Mouse (Mus musculus) megakaryocyte, embryonic 14.5 days (primary cell): ENCODE data around the gene Atraid. TPM values are rescaled to one million over a fixed set of nuclear protein-coding genes. Genes with fewer than 3 reads are reported as not detected.
A peak's percentile ranks its signal among the peaks of the same experiment; 100 is the strongest.

Source experiments
- H3K27me3 ChIP-seq: replicated peaks from 2 replicates; pipeline ENCODE3; 2012; ENCODE audit warnings: inconsistent platforms
- H3K36me3 ChIP-seq: replicated peaks from 2 replicates; pipeline ENCODE3; 2012; ENCODE audit warnings: low read length, inconsistent platforms, mixed read lengths
- H3K4me1 ChIP-seq: 2 replicates; pipeline ENCODE4 v1.6.1; 2012; ENCODE audit warnings: inconsistent platforms
- H3K4me3 ChIP-seq: replicated peaks from 2 replicates; pipeline ENCODE3; 2012; ENCODE audit warnings: moderate library complexity, mild to moderate bottlenecking, inconsistent platforms
- H3K9me3 ChIP-seq: 2 replicates; pipeline ENCODE4 v1.6.1; 2012; ENCODE audit warnings: inconsistent platforms
- FLI1 ChIP-seq: IDR thresholded peaks from 2 replicates; pipeline ENCODE4 v1.6.1; 2012; ENCODE audit warnings: low read length, inconsistent platforms, mixed read lengths
- GATA1 ChIP-seq: IDR thresholded peaks from 3 replicates; pipeline ENCODE4 v1.6.1; 2012; ENCODE audit warnings: mixed read lengths, low read length, inconsistent platforms, borderline replicate concordance
- polyA plus RNA-seq: library from polyadenylated mRNA; stranded (reverse); fragments of >175 nt; gene quantifications from 2 replicates; pipeline ENCODE4 v1.2.3, GENCODE M21; 2012; ENCODE audit warnings: low replicate concordance; ENCODE audit not compliant: insufficient read depth

Atraid gene
- polyA plus RNA-seq, 1 experiment: 48.6 TPM

DNA sequence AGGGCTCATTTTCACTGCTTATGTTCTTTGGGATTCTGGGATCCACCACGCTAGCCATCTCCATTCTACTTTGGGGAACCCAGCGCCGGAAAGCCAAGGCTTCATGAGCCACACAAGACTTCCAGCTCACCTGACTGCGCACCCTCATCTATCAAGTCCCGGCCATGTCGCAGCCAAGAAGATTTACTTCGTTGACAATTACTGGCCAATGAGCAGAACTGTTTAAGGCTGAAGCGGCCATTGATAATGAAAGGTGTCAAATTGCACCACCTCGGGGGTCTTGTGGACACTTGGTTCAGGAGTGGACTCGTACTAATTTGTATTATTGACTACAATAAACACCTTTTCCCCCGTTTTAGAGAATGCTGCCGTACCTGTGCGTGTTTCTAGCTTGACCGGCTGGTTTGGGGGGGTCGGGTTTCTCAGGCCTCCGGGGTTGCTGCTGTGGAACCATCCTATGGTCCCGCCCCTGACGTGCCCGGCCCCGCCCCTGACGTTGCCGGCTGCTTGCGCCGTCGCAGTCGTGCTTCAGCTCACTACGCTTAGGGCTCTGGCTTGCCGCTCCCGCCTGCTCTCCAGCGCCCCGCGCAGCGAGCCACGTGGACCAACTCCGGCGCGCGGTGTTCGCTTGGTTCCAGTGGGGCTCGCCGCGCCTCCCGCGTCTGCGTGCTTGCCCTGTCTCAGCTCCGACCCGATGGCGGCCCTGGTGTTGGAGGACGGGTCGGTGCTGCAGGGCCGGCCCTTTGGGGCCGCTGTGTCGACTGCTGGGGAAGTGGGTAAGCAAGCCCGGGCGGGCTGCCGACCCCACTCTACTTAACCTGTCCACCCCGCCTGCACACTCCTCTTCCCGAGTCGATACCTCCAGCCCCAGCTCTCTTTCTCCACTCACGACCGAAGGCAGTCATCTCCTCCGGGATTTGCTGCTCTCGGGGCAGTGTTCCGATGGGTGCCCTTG lies 6.4 kb downstream of the Atraid start, which contains the start of gene Cad:
Gene Cad (plus strand): TSS at position 520 of the 955 bp plus-strand sequence.
- Histone ChIP-seq H3K4me1 (peaks cover 46% of the 10 kb centered on the region), H3K4me3 (peak within 1 kb of the TSS; percentile 97), H3K9me3 (no peaks in the 10 kb centered on the region)

DNA sequence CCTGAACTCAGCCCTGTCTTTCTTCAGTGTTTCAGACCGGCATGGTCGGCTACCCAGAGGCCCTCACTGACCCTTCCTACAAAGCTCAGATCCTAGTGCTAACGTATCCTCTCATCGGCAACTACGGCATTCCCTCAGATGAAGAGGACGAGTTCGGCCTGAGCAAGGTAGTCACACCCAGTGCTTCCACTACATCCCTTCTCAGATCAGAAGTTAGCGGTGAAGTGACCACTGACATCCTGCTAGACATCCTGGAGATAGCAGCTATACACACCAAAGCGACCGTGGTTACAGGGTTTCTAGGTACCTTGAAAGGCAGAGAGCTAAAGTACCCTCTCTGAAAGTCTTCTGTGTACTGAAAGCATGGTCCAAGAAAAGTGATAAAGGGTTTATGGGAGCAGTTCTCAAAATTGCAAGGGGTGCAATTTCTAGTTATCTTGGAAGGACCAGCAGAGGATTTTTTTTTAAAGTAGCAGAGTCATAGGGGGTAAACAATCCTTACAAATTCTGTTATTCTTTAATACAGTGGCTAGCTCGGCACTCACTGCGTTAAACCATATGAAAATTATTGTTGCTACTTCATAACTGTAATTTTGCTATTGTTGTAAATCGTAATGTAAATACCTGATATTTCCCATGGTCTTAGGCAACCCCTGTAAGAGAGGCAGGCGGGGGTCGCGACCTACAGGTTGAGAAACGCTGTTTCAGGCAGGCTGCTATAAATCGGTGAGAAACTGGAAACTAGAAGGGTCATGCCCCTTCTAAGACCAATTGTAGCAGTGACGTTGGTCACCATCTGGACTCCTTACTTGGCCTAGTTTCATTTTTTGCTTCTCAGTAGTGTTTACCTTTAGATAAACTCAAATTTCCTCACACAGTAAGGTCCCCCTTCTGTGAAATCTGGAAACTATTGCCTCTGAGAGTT lies 7.4 kb downstream of the Atraid start:
- peaks cover 58% of the 10 kb centered on the region for H3K36me3 ChIP-seq
- H3K9me3 ChIP-seq: no peaks in the 10 kb centered on the region
- TF ChIP-seq FLI1 (no peak), GATA1 (no peak)
- no peaks in the 10 kb centered on the region for H3K27me3 ChIP-seq
- peaks cover 40% of the 10 kb centered on the region for H3K4me1 ChIP-seq
- peak overlapping the region; percentile 97 for H3K4me3 ChIP-seq

More for the DNA sequence above, 6.4 kb downstream of the Atraid start, which contains the start of gene Cad:
- no peaks in the 10 kb centered on the region for H3K27me3 ChIP-seq
- H3K36me3 ChIP-seq: peaks cover 48% of the 10 kb centered on the region
- no peak for TF ChIP-seq GATA1
- no peak for TF ChIP-seq FLI1

DNA sequence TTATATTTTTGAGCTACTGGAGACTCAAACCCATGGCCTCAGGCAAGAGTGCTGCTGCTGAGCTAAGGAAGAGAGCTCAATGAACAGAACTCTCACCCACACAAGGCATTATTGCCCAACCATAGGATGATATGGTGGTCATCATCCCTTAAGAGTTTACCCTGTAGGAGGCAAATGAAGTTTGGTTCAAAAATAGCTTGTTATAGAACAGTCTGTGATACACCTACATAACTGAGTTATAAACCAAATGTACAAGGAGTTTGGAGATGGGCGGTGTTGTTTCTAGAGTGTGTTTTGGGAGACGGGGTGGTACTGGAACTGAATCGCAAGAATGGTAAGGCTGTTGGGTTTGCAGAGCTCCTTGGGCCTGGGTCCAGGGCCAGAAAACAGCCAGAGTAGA lies 21.7 kb downstream of the Atraid start:
- Histone ChIP-seq H3K36me3 (peaks cover 93% of the 10 kb centered on the region), H3K27me3 (no peaks in the 10 kb centered on the region), H3K9me3 (no peaks in the 10 kb centered on the region), H3K4me1 (no peaks in the 10 kb centered on the region), H3K4me3 (no peak overlapping the region)
- TF ChIP-seq GATA1: no peak
- no peak for TF ChIP-seq FLI1

DNA sequence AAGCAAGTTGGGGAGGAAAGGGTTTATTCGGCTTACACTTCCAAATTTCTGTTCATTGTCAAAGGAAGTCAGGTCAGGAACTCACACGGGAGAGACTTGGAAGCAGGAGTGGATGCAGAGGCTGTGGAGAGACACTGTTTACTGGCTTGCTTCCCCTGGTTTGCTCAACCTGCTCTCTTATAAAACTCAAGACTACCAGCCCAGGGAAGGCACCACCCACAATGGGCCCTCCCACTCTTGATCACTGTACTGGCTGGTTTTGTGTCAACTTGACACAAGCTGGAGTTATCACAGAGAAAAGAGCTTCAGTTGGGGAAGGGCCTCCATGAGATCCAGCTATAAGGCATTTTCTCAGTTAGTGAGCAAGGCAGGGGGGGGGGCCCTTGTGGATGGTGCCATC lies 22.9 kb downstream of the Atraid start:
- H3K4me1 ChIP-seq: no peaks in the 10 kb centered on the region; the same call in 1 of the 2 replicates
- no peaks in the 10 kb centered on the region for H3K27me3 ChIP-seq
- peaks cover 98% of the 10 kb centered on the region for H3K36me3 ChIP-seq
- no peaks in the 10 kb centered on the region for H3K9me3 ChIP-seq
- no peak for TF ChIP-seq FLI1
- no peak for TF ChIP-seq GATA1
- H3K4me3 ChIP-seq: no peak overlapping the region

DNA sequence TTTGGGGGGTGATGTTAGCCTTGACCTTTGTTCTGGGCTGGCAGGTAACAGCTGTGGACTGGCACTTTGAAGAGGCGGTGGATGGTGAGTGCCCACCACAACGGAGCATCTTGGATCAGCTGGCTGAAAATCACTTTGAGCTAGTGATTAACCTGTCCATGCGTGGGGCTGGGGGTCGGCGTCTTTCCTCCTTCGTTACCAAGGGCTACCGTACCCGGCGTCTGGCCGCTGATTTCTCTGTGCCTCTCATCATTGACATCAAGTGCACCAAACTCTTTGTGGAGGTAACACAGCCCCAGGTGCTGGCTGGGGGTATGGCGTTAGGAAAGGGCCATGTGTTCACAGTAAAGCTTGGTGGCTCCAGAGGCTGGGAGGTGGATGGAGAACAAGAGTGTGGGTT lies 23.7 kb downstream of the Atraid start:
- Histone ChIP-seq H3K9me3 (no peaks in the 10 kb centered on the region), H3K36me3 (peaks cover 98% of the 10 kb centered on the region)

DNA sequence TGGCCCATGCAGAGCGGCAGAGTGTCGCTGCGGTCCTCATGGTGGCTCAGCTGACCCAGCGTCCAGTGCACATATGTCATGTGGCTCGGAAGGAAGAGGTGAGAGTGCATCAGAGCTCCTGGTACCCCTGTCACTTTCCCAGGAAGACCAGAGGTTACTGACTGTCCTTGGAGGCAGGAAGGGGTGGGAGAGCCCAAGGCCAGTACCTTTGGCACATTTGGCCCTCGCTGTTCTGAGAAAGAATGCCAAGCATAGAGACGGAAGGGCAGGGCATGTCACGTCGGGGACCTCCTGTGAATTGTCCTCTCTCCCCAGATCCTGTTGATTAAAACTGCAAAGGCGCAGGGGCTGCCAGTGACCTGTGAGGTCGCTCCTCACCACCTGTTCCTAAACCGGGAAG lies 25.1 kb downstream of the Atraid start:
- no peaks in the 10 kb centered on the region; the same call in 1 of the 2 replicates for H3K4me1 ChIP-seq
- no peak overlapping the region for H3K4me3 ChIP-seq
- no peak for TF ChIP-seq GATA1
- no peak for TF ChIP-seq FLI1
- H3K9me3 ChIP-seq: no peaks in the 10 kb centered on the region
- H3K36me3 ChIP-seq: peaks cover 98% of the 10 kb centered on the region
- no peaks in the 10 kb centered on the region for H3K27me3 ChIP-seq

More for the DNA sequence above, 23.7 kb downstream of the Atraid start:
- no peaks in the 10 kb centered on the region for H3K27me3 ChIP-seq
- no peak overlapping the region for H3K4me3 ChIP-seq
- H3K4me1 ChIP-seq: no peaks in the 10 kb centered on the region; the same call in 1 of the 2 replicates
- TF ChIP-seq FLI1: no peak
- TF ChIP-seq GATA1: no peak

DNA sequence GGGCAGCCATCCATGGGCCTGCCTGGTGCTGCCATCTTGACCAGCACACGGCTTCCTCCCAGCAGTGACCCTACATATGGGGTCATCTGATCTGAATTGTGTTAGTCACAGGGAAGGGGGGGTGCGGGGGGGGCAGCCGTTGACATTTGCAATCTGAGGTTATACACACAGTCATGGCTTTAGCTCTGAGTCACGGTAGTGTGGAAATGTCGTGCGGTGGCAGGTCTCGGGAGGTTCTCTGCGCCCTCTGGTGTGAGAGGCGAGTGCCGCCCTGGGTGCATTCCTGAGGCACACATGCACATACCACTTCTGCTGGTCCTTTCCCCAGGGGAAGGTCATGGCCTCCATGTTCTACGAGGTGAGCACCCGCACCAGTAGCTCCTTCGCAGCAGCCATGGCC lies 28.2 kb downstream of the Atraid start:
- H3K4me1 ChIP-seq: no peaks in the 10 kb centered on the region; the same call in 1 of the 2 replicates
- TF ChIP-seq FLI1: no peak
- TF ChIP-seq GATA1: no peak
- no peak overlapping the region for H3K4me3 ChIP-seq
- H3K27me3 ChIP-seq: no peaks in the 10 kb centered on the region
- no peaks in the 10 kb centered on the region for H3K9me3 ChIP-seq
- peaks cover 84% of the 10 kb centered on the region for H3K36me3 ChIP-seq

DNA sequence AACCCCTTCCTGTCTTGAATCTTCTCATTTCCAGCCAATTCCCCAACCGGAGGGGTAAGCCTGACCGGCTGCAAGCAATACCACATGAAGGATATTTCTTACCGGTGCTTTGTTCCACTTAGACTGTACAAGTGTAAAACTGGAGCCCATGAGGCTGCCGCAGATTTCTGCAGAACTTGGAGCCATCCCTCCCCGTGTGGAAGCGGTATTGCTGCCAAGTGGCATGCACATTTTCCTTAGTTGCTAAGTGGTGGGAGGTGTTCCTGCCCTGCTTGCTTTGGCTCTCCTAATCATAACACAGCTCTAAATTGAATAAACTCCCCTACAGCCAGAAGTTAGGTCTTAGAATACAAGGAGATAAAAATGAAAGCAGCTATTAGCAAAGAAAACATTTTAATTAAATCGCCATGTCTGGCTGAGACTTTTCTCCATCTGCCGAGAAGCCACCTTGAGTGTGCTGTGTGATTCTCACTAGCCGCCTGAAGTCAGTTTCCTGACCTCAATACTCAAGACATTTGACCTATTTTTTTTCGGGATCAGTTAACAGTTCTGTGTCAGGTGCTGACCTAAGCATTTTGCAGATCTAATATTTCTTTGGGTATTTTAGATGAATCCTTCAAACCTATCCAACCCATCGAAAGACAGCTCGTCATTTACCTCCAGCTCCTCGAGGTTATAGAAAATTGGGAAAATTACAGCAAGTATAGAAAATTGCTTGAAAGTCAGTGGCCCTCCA lies 32.1 kb downstream of the Atraid start:
- no peak for TF ChIP-seq GATA1
- TF ChIP-seq FLI1: no peak
- H3K36me3 ChIP-seq: peaks cover 47% of the 10 kb centered on the region
- H3K9me3 ChIP-seq: no peaks in the 10 kb centered on the region
- no peak overlapping the region for H3K4me3 ChIP-seq
- peaks cover 13% of the 10 kb centered on the region for H3K27me3 ChIP-seq
- H3K4me1 ChIP-seq: peaks cover 20% of the 10 kb centered on the region

DNA sequence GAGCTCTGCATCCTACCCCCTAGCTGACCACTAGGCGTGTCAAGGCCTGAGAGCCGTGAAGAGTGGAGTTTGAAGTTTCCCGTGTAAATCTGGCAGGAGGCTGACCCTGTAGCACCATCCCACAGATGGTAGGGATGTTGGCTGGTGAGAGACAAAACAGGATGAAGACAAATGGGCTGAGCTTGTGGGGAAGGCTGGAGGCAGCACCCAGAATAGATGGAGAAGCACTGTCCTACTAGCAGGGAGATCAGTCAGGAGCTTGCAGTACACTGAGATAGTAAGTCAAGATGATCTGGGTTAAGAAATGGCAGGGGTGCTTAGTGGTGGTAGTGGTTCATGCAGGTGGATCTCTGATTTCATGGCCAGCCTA lies 32.7 kb downstream of the Atraid start:
- peaks cover 20% of the 10 kb centered on the region for H3K4me1 ChIP-seq
- H3K36me3 ChIP-seq: peaks cover 41% of the 10 kb centered on the region
- peaks cover 15% of the 10 kb centered on the region for H3K27me3 ChIP-seq
- TF ChIP-seq GATA1 (no peak), FLI1 (no peak)
- no peaks in the 10 kb centered on the region for H3K9me3 ChIP-seq
- H3K4me3 ChIP-seq: no peak overlapping the region
